In the genomic region with DNA sequence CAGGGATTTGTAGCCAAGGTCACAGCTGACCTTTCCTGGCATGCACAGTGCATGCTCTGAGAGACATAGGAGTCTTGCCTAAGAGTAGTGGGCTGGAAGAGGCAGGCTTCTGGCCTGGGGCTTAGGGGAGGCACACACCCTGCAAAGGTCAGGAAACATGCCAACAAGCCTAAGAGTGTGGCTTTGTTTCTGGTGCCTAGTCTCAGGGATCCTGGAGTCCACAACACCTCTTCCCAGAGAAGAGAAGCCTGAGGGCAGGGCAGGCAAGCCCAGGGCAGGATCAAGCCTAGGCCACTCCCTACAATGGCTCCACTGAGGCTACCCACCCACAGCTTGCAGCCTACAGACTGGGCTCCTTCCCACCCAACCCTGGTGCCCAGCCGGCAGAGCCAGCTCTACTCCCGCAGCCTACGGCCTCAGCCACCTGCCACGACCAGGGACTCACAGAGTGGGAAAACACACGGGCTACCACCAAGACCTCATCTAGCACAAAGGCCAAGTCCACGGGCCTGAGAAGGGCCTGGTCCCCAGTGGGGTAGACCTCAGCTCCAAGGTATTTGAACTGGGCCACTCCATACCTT, we compare ENCODE assay signal across 8 mouse cellular contexts. TPM values are rescaled to one million over a fixed set of nuclear protein-coding genes. Genes with fewer than 3 reads are reported as not detected.
DNase-seq lines count a peak whose midpoint lies in the region; ATAC-seq lines count a peak whose summit lies in the region.

No protein-coding gene starts in this region.

- WGBS in heart, embryonic 10.5 days, result 54% methylated on average over 6 of the region's 6 CpGs
- WGBS in forebrain, embryonic 11.5 days, result 47% methylated on average over 6 of the region's 6 CpGs
- WGBS in kidney, embryonic 14.5 days, result 51% methylated on average over 6 of the region's 6 CpGs
- WGBS in midbrain, embryonic 11.5 days, result 68% methylated on average over 6 of the region's 6 CpGs

- H3K9ac ChIP-seq in forebrain, embryonic 11.5 days (ENCODE audit: low read length), result peak overlapping the region; percentile 83
- peak overlapping the region; percentile 81 for H3K9ac ChIP-seq in kidney, embryonic 14.5 days (ENCODE audit: low read depth, low read length)
- peak overlapping the region; percentile 91 for H3K9ac ChIP-seq in midbrain, embryonic 11.5 days (ENCODE audit: low read length)

- no peaks in the 10 kb centered on the region for H3K9me3 ChIP-seq in heart, embryonic 10.5 days
- H3K9me3 ChIP-seq in forebrain, embryonic 11.5 days (ENCODE audit: control insufficient read depth, low read length), result no peaks in the 10 kb centered on the region
- H3K9me3 ChIP-seq in kidney, embryonic 14.5 days (ENCODE audit: control insufficient read depth, low read length), result no peaks in the 10 kb centered on the region
- H3K9me3 ChIP-seq in midbrain, embryonic 11.5 days (ENCODE audit: control insufficient read depth, low read length), result no peaks in the 10 kb centered on the region

- peak overlapping the region; percentile 90 for H3K27ac ChIP-seq in heart, embryonic 10.5 days
- no peak overlapping the region for H3K27ac ChIP-seq in forebrain, embryonic 11.5 days (ENCODE audit: low read depth, low read length)
- no peak overlapping the region for H3K27ac ChIP-seq in kidney, embryonic 14.5 days (ENCODE audit: low read depth, low read length)
- H3K27ac ChIP-seq in midbrain, embryonic 11.5 days (ENCODE audit: low read depth, low read length), result no peak overlapping the region

- no peak for ATAC-seq in forebrain, embryonic 11.5 days (replicated peaks; ENCODE audit: low FRiP score)
- no peak for ATAC-seq in kidney, embryonic 14.5 days (ENCODE audit: low FRiP score, low TSS enrichment)
- no peak for ATAC-seq in midbrain, embryonic 11.5 days (ENCODE audit: low FRiP score)

- no peak for DNase-seq in heart, embryonic 10.5 days (ENCODE audit: low spot score)
- no peak for DNase-seq in heart, postnatal 25 days (ENCODE audit: low spot score)
- DNase-seq in ZHBTc4 (ENCODE audit: low read depth, low spot score), result peak; percentile 61
- DNase-seq in forebrain, embryonic 11.5 days (ENCODE audit: low spot score), result no peak
- no peak for DNase-seq in midbrain, embryonic 11.5 days (ENCODE audit: low spot score, missing footprints)
- no peak for DNase-seq in retina, embryonic 14.5 days (ENCODE audit: low spot score)
- DNase-seq in embryo, embryonic 10 days (ENCODE audit: low spot score), result no peak

- peaks cover 28% of the 10 kb centered on the region for H3K4me1 ChIP-seq in heart, embryonic 10.5 days
- H3K4me1 ChIP-seq in forebrain, embryonic 11.5 days (replicated peaks; ENCODE audit: control insufficient read depth, insufficient read depth, low read length), result peaks cover 8% of the 10 kb centered on the region
- peaks cover 13% of the 10 kb centered on the region for H3K4me1 ChIP-seq in kidney, embryonic 14.5 days (ENCODE audit: control insufficient read depth, insufficient read depth, low read length)
- peaks cover 8% of the 10 kb centered on the region for H3K4me1 ChIP-seq in midbrain, embryonic 11.5 days (ENCODE audit: control insufficient read depth, insufficient read depth, low read length)

- no peaks in the 10 kb centered on the region for H3K27me3 ChIP-seq in heart, embryonic 10.5 days (ENCODE audit: insufficient read depth, poor library complexity, severe bottlenecking)
- no peaks in the 10 kb centered on the region for H3K27me3 ChIP-seq in forebrain, embryonic 11.5 days (ENCODE audit: control insufficient read depth, insufficient read depth, low read length)
- H3K27me3 ChIP-seq in kidney, embryonic 14.5 days (ENCODE audit: control insufficient read depth, insufficient read depth, low read length), result no peaks in the 10 kb centered on the region
- H3K27me3 ChIP-seq in midbrain, embryonic 11.5 days (ENCODE audit: control insufficient read depth, insufficient read depth, low read length), result no peaks in the 10 kb centered on the region

- intact Hi-C loops in heart, postnatal 25 days (cut with DNase I), result loop anchor here (5.0 kb wide), 1 partner anchor 41 kb away; no protein-coding TSS in a partner anchor

- H3K36me3 ChIP-seq in heart, embryonic 10.5 days, result peaks cover 40% of the 10 kb centered on the region
- H3K36me3 ChIP-seq in forebrain, embryonic 11.5 days (ENCODE audit: control insufficient read depth, insufficient read depth, low read length), result peaks cover 4% of the 10 kb centered on the region; the same call in 1 of the 2 replicates
- H3K36me3 ChIP-seq in kidney, embryonic 14.5 days (ENCODE audit: control insufficient read depth, insufficient read depth, low read length), result peaks cover 37% of the 10 kb centered on the region
- peaks cover 11% of the 10 kb centered on the region; the same call in 1 of the 2 replicates for H3K36me3 ChIP-seq in midbrain, embryonic 11.5 days (ENCODE audit: control insufficient read depth, insufficient read depth, low read length)

- H3K4me3 ChIP-seq in heart, embryonic 10.5 days, result peak overlapping the region; percentile 90
- peak overlapping the region; percentile 84 for H3K4me3 ChIP-seq in forebrain, embryonic 11.5 days (ENCODE audit: low read depth, low read length)
- peak overlapping the region; percentile 90 for H3K4me3 ChIP-seq in kidney, embryonic 14.5 days (ENCODE audit: low read length)
- peak overlapping the region; percentile 81 for H3K4me3 ChIP-seq in midbrain, embryonic 11.5 days (ENCODE audit: low read depth, low read length)

- peak overlapping the region; percentile 87 for H3K4me2 ChIP-seq in forebrain, embryonic 11.5 days (ENCODE audit: low read depth, low read length, severe bottlenecking)
- H3K4me2 ChIP-seq in kidney, embryonic 14.5 days (replicated peaks; ENCODE audit: low read depth, low read length), result peak overlapping the region; percentile 61
- peak overlapping the region; percentile 81 for H3K4me2 ChIP-seq in midbrain, embryonic 11.5 days

RNA-seq across cellular contexts. Expression of gene Ctsd, which starts 1.1 kb away (rescaled TPM):
- polyA plus RNA-seq in heart, embryonic 10.5 days (2016; fragmentation: Nextera tagmentation; extraction: Ambion mirVana), result 293 and 402 TPM in 2 replicates
- 100 to 1,000 TPM; 692 to 727 TPM for total RNA-seq in heart, postnatal 25 days (2021)
- polyA plus RNA-seq in forebrain, embryonic 11.5 days (2014; fragmentation: Nextera tagmentation; extraction: Ambion mirVana), result 129 and 147 TPM in 2 replicates
- 223 and 260 TPM in 2 replicates for polyA plus RNA-seq in kidney, embryonic 14.5 days (2014; fragmentation: Nextera tagmentation; extraction: Ambion mirVana)
- polyA plus RNA-seq in midbrain, embryonic 11.5 days (2014; fragmentation: Nextera tagmentation; extraction: Ambion mirVana), result 166 and 169 TPM in 2 replicates

RNA-seq across cellular contexts. Expression of gene Gm49369, which starts 4.2 kb away (rescaled TPM):
- polyA plus RNA-seq in heart, embryonic 10.5 days (2016; fragmentation: Nextera tagmentation; extraction: Ambion mirVana), result 0.55 and 0.92 TPM in 2 replicates
- 1 to 10 TPM; 3.0 to 4.1 TPM for total RNA-seq in heart, postnatal 25 days (2021)
- polyA plus RNA-seq in forebrain, embryonic 11.5 days (2014; fragmentation: Nextera tagmentation; extraction: Ambion mirVana), result not detected in 2 replicates
- not detected in 2 replicates for polyA plus RNA-seq in kidney, embryonic 14.5 days (2014; fragmentation: Nextera tagmentation; extraction: Ambion mirVana)
- polyA plus RNA-seq in midbrain, embryonic 11.5 days (2014; fragmentation: Nextera tagmentation; extraction: Ambion mirVana), result 0.79 and 0.93 TPM in 2 replicates

RNA-seq across cellular contexts. Expression of gene Ifitm10, which starts 13.2 kb away (rescaled TPM):
- polyA plus RNA-seq in heart, embryonic 10.5 days (2016; fragmentation: Nextera tagmentation; extraction: Ambion mirVana), result 7.7 and 12.5 TPM in 2 replicates
- 1 to 10 TPM; 1.8 to 2.0 TPM for total RNA-seq in heart, postnatal 25 days (2021)
- 0.24 and 0.32 TPM in 2 replicates for polyA plus RNA-seq in forebrain, embryonic 11.5 days (2014; fragmentation: Nextera tagmentation; extraction: Ambion mirVana)
- polyA plus RNA-seq in kidney, embryonic 14.5 days (2014; fragmentation: Nextera tagmentation; extraction: Ambion mirVana), result 1.4 and 1.7 TPM in 2 replicates
- polyA plus RNA-seq in midbrain, embryonic 11.5 days (2014; fragmentation: Nextera tagmentation; extraction: Ambion mirVana), result 0.18 and 0.40 TPM in 2 replicates

RNA-seq across cellular contexts. Expression of gene Syt8, which starts 47.9 kb away (rescaled TPM):
- 0.38 and 1.3 TPM in 2 replicates for polyA plus RNA-seq in heart, embryonic 10.5 days (2016; fragmentation: Nextera tagmentation; extraction: Ambion mirVana)
- not detected for total RNA-seq in heart, postnatal 25 days (2021)
- polyA plus RNA-seq in forebrain, embryonic 11.5 days (2014; fragmentation: Nextera tagmentation; extraction: Ambion mirVana), result not detected in 2 replicates
- not detected in 2 replicates for polyA plus RNA-seq in kidney, embryonic 14.5 days (2014; fragmentation: Nextera tagmentation; extraction: Ambion mirVana)
- not detected in 2 replicates for polyA plus RNA-seq in midbrain, embryonic 11.5 days (2014; fragmentation: Nextera tagmentation; extraction: Ambion mirVana)

RNA-seq across cellular contexts. Expression of gene Tnni2, which starts 54.9 kb away (rescaled TPM):
- 51.9 and 56.4 TPM in 2 replicates for polyA plus RNA-seq in heart, embryonic 10.5 days (2016; fragmentation: Nextera tagmentation; extraction: Ambion mirVana)
- 1 to 10 TPM; 4.4 to 7.1 TPM for total RNA-seq in heart, postnatal 25 days (2021)
- 1.3 TPM in 1 of 2 replicates, not detected in the other for polyA plus RNA-seq in forebrain, embryonic 11.5 days (2014; fragmentation: Nextera tagmentation; extraction: Ambion mirVana)
- 3.1 and 3.7 TPM in 2 replicates for polyA plus RNA-seq in kidney, embryonic 14.5 days (2014; fragmentation: Nextera tagmentation; extraction: Ambion mirVana)
- polyA plus RNA-seq in midbrain, embryonic 11.5 days (2014; fragmentation: Nextera tagmentation; extraction: Ambion mirVana), result 0.47 and 0.96 TPM in 2 replicates
